Mouse (Mus musculus) kidney, adult 8-10 months (tissue): ENCODE results near the gene Zfp768.
"Not testable (repeated sequence)": the region's sequence is repeated elsewhere in the genome, so short reads cannot be mapped to it uniquely, and the experiment has no call there.

Source experiments
- DNase-seq, 2 experiments: peaks; one replicate each; pipeline ENCODE4 v3.0.0; 2022

The Zfp768 gene

GRCm38 (mm10) chr7:127345512-127346325, at the start of gene Zfp768:
Gene Zfp768, minus strand, starts transcription at chr7:127345589.
- peak; percentile 94 for DNase-seq

DNA sequence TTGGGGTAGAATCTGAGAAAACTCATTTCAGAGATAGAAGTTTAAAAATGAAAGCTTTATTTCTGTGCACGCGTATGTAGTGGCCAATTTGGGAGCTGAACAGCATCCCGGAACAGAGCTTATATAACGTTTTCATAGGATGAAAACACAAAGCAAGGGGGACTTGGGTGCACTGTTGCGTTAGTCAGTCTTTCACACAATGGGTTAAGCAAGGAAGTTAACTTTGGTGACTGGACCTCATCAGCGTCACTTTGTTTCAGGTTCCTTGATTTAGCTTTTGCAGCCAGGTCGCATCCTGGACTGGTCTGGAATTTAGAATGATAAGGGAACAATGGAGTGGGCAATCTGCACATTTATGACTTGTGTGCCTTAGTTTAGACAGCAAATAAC, 48.5 kb upstream of the Zfp768 start:
- DNase-seq, result no peak

DNA sequence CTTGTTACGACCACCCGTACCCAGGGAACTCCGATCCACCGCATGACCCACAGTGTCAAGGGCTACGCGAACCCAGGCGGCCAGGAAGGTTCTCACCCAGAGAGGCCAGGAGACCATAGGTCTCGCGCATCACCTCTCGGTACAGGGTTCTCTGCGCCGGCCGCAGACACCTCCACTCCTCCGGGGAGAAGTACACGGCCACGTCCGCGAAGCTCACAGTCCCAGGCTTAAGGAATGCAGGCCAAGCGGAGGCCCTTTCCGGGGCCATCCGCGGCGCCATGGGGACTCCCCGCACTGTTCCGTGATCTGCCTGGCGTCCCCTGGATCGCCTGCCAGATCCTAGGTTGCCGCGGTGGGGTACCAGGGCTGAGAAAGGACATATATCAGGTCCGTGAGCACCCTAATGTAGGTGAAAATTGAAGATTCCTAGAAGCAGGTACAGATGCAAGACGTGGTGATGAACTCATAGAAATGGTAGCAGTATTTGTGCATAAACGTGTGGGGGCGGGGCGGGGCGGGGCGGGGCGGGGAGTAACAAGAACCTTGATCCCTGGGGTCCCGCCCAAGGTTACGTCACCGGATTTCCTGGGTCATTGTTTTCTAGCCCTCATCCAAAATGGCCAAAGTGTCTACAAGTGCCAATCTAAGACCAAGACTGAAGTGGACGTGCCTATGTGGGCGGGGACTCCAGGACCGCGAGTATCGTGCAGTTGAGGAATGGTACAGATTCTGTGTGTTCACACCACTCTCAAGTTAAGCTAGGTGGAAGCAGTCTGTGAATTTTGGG, 48.0 kb upstream of the Zfp768 start, which contains the start of gene E430018J23Rik:
TSS of gene E430018J23Rik (minus strand) at position 473 of the 787 bp plus-strand sequence.
- DNase-seq, result peak; percentile 99 to 100

DNA sequence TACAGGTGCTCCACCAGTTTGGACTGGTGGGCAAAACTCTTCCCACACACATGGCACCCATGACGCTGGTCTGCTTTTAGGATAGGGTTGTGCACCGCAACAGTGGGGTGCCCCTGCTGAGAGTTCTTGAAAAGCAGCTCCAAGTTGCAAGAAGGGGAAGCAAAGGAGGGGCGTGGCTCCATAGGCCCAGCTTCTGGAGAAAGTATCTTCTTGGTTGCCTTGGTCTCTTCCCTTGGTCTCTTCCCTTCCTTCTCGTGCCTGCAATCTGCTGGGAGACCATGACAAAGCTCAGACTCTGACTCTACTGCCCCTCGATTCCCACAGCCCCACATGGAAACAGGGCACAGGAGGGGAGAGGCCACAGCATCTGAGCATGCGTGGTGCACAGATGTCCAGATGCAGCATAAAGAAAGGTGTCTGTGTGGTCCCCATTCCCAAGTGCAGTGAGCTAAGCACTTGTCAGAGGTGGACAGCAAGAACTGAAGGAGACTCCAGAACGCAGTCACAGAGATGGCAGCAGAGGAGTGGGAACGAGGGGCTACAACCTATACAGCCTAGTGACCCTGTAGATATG, 46.9 kb upstream of the Zfp768 start:
- DNase-seq, result no peak

DNA sequence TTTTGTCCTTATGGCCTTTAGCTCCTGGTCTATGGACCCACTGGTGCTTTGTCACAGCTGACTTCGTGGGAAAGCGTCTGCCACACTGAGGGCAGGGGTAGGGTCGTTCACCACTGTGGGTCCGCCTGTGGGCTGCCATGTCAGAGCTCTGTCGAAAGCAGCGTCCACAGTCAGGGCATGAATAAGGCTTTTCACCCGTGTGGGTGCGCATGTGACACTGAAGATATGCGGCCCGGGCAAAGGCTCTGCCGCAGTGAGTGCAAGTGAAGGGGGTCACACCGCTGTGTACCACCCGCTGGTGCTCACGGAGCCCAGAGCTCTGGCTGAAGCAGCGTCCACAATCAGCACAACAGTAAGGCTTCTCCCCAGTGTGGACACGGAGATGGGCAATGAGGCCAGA, 46.1 kb upstream of the Zfp768 start:
- no peak for DNase-seq

DNA sequence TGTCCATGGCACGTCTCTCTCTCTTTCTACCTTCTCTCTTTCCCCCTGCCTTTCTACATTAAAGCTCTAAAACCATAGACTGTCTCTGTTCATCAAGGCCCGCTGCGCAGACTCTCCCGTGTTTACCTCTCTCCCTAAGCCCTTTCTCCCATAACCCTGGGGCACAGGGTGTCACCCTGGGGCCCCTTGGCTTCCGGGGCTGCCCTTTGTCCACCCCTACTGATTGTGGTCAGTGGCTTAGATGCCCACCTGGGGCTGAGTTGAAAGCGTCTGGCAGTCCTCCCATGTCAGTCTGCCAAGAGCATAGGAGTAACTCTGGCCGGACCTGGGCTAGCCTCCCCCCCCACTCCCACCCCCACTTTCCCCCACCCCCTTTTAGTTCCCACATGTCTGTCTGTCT, 44.9 kb upstream of the Zfp768 start:
- DNase-seq, result no peak

GRCm38 (mm10) chr7:127388201-127388600, 42.8 kb upstream of the Zfp768 start:
- DNase-seq, result not testable (repeated sequence)

DNA sequence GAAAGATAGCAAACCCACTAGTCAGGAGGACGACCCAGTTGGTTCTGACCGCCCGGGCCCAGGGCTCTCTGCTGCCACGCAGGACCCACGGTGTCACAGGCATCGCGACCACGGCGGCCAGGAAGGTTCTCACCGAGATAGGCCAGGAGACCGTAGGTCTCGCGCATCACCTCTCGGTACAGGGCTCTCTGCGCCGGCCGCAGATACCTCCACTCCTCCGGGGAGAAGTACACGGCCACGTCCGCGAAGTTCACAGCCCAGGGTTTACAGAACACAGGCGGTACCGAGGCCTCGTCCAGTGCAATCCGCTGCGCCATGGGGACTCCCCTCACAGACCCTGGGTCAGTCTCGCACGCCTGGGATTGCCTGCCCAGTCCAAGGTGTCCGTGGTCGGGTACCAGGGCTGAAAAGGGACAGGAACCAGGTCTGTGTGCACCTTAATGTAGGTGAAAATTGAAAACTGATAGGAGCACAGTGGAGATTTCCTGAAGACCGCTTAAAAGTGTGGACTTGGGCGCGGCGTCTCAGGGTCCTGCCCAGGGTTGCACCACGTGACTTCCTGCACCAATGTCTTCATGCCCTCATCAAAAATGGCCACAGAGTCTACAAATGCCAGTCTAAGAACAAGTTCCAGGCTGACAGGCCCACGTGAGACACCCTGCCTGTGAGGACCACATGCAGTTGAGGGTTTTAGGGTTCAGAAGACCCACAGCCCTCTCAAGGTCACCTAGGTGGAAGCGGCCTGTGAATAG, 41.4 kb upstream of the Zfp768 start, which contains the start of gene 9130019O22Rik:
TSS of gene 9130019O22Rik (minus strand) at position 526 of the 752 bp plus-strand sequence.
- peak; percentile 94 to 95 for DNase-seq

GRCm38 (mm10) chr7:127385560-127385959, 40.2 kb upstream of the Zfp768 start:
- not testable (repeated sequence) for DNase-seq

DNA sequence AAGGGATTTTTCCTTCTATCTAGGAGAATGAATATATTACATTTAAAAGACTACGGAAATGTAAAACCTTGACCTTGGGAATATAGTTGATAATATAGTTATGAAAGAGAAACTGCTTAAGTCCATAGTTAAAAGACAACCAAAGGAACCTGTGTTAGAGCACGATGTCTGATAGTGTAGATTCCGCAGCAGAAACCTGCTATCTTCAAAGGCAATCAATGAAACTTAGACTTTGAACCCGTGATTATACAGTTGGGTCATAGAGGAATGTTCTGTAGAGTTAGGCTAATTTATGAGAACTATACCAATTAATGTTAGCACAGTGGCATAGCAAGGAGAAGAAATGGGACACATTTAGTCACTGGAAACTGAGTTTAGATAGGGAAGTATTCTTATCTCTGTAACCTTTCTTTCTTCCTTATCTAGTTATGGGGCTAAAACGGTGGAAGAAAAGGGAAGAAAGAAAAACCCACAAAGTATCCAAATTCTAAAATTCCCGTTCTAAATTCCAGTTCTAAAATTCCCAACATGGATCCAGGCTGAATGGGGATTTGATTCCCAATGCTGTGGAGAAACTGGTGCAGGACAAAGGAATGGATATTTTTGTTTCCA, 33.0 kb upstream of the Zfp768 start:
- no peak for DNase-seq

DNA sequence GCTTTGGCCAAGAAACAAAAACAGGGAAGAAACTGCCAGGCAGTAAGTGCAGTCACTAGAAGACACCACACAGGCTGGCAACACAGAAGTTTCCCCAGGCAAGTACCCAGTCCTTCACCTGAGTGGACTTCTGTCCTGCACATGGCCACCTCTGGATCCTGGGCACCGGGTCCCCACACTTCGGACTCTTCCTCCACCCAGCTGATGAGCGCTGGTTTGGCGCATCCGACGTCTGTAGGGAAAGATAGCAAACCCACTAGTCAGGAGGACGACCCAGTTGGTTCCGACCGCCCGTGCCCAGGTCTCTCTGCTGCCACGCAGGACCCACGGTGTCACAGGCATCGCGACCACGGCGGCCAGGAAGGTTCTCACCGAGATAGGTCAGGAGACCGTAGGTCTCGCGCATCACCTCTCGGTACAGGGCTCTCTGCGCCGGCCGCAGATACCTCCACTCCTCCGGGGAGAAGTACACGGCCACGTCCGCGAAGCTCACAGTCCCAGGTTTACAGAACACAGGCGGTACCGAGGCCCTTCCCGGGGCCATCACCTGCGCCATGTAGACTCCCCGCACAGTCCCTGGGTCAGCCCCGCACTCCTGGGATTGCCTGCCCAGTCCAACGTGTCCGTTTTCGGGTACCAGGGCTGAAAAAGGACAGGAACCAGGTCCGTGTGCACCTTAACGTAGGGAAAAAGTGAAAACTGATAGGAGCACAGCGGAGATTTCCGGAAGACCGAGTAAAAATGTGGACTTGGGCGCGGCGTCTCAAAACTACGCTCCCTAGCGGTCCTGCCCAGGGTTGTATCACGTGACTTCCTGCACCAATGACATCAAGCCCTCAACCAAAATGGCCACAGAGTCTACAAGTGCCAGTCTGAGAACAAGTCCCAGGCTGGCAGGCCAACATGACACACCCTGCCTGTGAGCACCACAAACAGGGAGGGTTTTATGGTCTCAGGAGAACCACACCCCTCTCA, 30.2 kb upstream of the Zfp768 start, which contains the start of gene Zfp747:
TSS of gene Zfp747 (minus strand) at position 780 of the 975 bp plus-strand sequence.
- peak; percentile 96 to 97 for DNase-seq

DNA sequence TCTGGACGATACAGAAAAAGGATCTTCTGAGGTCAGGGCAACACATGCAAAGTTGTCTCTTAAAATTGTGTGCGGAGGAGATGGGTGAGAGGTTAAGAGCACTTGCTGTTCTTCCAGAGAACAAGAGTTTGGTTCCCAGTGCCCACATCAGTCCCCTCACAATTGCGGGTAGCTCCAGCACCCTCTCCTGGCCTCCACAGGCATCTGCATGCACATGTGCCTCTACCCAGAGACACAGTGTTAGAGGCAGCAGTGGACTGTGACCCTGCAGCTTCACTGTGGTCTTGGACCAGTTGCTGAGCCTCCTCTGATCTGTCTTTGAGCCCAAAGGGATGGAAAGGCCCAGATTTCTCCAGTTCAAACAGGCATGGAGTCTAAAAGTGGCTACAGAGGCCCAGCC, 26.5 kb upstream of the Zfp768 start:
- DNase-seq, result not testable (repeated sequence)

GRCm38 (mm10) chr7:127371213-127371612, 25.8 kb upstream of the Zfp768 start:
- no peak for DNase-seq

DNA sequence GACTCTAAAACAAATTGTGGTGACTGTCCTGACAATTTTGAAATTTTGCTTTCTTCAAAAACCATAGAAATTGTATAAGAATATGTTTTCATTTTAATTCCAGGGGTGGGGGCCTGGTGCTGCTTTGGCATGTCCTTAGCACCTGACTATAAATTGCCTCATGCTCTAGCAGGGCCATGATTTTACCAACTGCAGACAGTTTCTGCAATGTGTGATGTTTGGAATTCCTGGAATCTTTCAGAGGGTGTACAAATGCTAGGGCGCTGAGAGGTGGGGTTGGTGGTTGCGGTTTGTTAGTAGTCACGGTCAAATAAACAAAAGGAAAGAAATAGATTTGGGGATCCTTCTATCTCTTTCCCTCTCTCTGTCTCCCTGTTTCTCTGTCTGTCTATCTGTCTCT, 20.9 kb upstream of the Zfp768 start:
- no peak for DNase-seq

DNA sequence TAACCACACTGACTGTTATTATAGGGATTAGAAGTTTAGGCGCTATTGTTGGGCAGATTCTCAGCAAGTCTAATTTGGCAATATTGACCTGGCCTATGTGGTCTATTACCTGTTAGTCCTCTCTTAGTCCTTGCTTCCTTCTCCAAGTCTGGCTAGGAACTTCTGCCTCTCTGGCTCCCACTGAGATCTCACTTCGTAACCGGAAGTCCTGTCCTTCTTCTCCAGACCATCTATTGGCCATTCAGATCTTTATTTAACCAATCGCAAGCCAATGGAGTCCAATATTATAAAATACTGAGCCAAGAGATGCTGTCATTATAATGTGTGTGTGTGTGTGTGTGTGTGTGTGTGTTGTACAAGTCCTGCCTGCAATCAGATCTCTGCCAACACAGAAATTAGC, 18.8 kb upstream of the Zfp768 start:
- no peak for DNase-seq

DNA sequence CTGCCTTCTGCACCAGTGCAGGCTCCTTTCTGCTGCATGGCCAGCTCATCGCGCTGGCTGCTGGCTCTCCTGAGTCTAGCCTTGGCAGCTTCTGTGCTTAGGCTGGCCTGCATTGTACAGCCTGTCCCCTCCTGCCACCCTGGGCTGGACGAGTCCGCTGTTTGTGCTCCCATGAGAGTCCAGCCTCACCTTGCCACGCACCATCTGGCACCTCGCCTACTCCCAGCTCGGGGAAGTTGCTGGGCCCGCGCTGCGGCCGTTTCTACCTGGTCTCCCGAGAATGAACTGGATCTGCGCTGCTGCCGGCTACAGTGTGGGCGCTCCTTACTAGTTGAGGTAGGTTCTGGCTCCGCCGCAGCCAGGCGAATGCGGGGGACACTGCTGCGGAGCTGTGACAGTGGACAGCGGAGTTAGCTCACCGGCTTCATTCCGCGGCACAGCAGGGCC, 18.1 kb upstream of the Zfp768 start:
- peak; percentile 31 to 41 for DNase-seq

GRCm38 (mm10) chr7:127362418-127362817, 17.0 kb upstream of the Zfp768 start:
- peak in 1 of 2 experiments; percentile 41 for DNase-seq

GRCm38 (mm10) chr7:127361449-127361848, 16.1 kb upstream of the Zfp768 start:
- peak; percentile 65 to 68 for DNase-seq

DNA sequence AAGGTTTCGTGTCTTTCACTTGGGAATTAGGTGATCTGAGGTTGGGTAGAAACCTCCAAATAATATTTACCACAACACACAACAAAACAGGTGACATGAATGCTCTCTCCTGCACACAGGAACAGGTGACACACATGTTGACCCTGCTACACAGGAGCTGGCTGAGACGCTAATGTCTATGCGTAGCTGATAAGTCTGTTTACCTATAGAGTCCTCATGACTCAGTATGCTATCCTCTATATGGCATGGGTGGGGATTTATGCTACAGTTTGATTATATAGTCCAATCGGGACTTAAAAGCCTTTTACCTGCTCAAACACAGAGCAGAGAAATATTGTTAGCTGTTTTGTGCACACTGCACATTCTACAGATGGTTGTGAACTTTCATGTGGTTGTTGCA, 14.9 kb upstream of the Zfp768 start:
- DNase-seq, result no peak

DNA sequence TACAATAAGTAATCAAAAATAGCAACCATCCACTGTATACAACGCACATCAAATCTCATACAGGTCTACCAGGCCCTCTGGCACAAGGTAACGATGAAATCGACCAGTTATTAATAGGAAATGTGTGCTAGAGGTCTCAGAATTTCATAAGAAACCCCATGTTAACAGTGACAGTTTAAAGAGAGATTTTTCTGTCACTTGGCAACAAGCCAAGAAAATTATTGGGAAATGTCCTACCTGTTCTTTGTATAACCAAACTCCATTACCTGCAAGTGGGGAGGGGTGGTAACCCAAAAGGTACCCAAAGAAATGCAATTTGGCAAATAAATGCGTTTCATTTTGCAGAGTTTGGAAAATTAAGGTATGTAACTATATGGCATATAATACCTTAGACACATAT, 13.1 kb upstream of the Zfp768 start:
- no peak for DNase-seq

DNA sequence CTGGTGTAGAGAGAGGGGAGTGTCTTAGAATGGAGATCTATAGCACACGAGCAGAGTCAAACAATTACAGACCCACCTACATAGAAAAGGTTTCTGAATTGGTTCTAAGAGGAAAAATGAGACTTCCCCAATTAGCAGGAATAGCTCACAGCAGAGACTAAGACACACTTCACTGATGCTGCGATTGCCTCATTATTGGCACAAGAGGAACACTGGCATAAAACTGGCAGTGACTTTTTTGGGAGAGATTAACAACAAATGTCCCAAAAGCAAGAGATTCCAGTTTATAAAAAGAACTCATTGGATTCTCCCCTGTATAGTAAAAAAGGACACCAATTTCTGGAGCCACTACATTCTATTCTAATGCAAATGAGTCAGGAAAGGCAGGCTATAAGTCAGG, 12.5 kb upstream of the Zfp768 start:
- no peak for DNase-seq
